Mouse (Mus musculus) G1E (cell line): ENCODE data around the gene Cdkl3.

Source experiments
- CTCF ChIP-seq: IDR thresholded peaks from 2 replicates; pipeline ENCODE4 v1.5.1; 2012; ENCODE audit warnings: low read depth, low read length, inconsistent platforms, mixed read lengths
- GATA1 ChIP-seq: IDR thresholded peaks from 2 replicates; pipeline ENCODE4 v1.6.1; 2012; ENCODE audit warnings: borderline replicate concordance, low read length, inconsistent platforms, mixed read lengths

GRCm38 (mm10) chr11:52127169-52127568 is 123.1 kb downstream of the Cdkl3 start:
- TF ChIP-seq CTCF (no peak), GATA1 (no peak)
